Mouse (Mus musculus) embryo, embryonic 11 days (tissue): Measurements from ENCODE around the gene Sbno2.

Experiments used
- DNase-seq: peaks from one replicate; pipeline ENCODE4 v3.0.0-alpha.2; 2015

Sbno2 gene

GRCm38 (mm10) chr10:80014484-80015290, 90.7 kb downstream of the Sbno2 start:
- no peak for DNase-seq

- no peak for DNase-seq
Observed at GRCm38 (mm10) chr10:80013609-80014008, 91.8 kb downstream of the Sbno2 start.

- no peak for DNase-seq
Observed at GRCm38 (mm10) chr10:80011740-80012139, 93.6 kb downstream of the Sbno2 start.
